Comparison of ENCODE assay signal across 14 mouse cellular contexts in genomic region chr17:33008337-33008736, GRCm38 (mm10). TPM values are rescaled to one million over a fixed set of nuclear protein-coding genes. Genes with fewer than 3 reads are reported as not detected.
DNase-seq lines count a peak whose midpoint lies in the region; ATAC-seq and TF ChIP-seq lines count a peak whose summit lies in the region.
"Had no signal": no experiment of that assay in that cellular context is flagged by ENCODE, and none has a peak within 500 bp of the region (broad histone marks: within the 10 kb centered on the region; RNA-seq: fewer than 3 reads in every experiment).

No protein-coding gene starts in this region.

- H3K4me3 ChIP-seq in intestine, postnatal 0 days (ENCODE audit: low read depth, low read length): no peak overlapping the region
- H3K4me3 ChIP-seq in intestine, embryonic 15.5 days (replicated peaks): no peak overlapping the region
- H3K4me3 ChIP-seq in ES-Bruce4 (ENCODE audit: low read depth, low read length): no peak overlapping the region
- H3K4me3 ChIP-seq: erythroblast, embryonic 14.5 days; midbrain, embryonic 12.5 days had no signal

- TF ChIP-seq EP300 in ES-Bruce4 (IDR thresholded peaks at IDR 0.05; ENCODE audit: insufficient read depth, low read depth, low read length): no peak

- H3K9me3 ChIP-seq in intestine, postnatal 0 days (ENCODE audit: control insufficient read depth): no peaks in the 10 kb centered on the region
- H3K9me3 ChIP-seq in intestine, embryonic 15.5 days: no peaks in the 10 kb centered on the region
- no peaks in the 10 kb centered on the region for H3K9me3 ChIP-seq in ES-Bruce4 (replicated peaks; ENCODE audit: control insufficient read depth, insufficient read depth, low read length, poor library complexity, severe bottlenecking)

- peaks cover 17% of the 10 kb centered on the region for H3K36me3 ChIP-seq in intestine, postnatal 0 days (ENCODE audit: control insufficient read depth, insufficient read depth)
- peaks cover 11% of the 10 kb centered on the region for H3K36me3 ChIP-seq in intestine, embryonic 15.5 days
- H3K36me3 ChIP-seq in ES-Bruce4 (ENCODE audit: control insufficient read depth, insufficient read depth, low read length, poor library complexity, severe bottlenecking): peaks cover 6% of the 10 kb centered on the region

- TF ChIP-seq POLR2A in ES-Bruce4 (IDR thresholded peaks at IDR 0.05; ENCODE audit: insufficient read depth, low read length): no peak

- no peak overlapping the region for H3K4me2 ChIP-seq in intestine, postnatal 0 days (replicated peaks; ENCODE audit: low read depth)
- H3K4me2 ChIP-seq in intestine, embryonic 15.5 days (replicated peaks): no peak overlapping the region
- H3K4me2 ChIP-seq: midbrain, embryonic 12.5 days had no signal

- WGBS in intestine, postnatal 0 days: 45% methylated on average over 9 of the region's 9 CpGs
- 46% methylated on average over 9 of the region's 9 CpGs for WGBS in intestine, embryonic 15.5 days

- no peaks in the 10 kb centered on the region for H3K27me3 ChIP-seq in intestine, postnatal 0 days (replicated peaks; ENCODE audit: control insufficient read depth, insufficient read depth, low read length)
- no peaks in the 10 kb centered on the region for H3K27me3 ChIP-seq in intestine, embryonic 15.5 days (replicated peaks)
- no peaks in the 10 kb centered on the region for H3K27me3 ChIP-seq in ES-Bruce4 (ENCODE audit: control insufficient read depth, insufficient read depth, low read length, poor library complexity, severe bottlenecking)
- H3K27me3 ChIP-seq: midbrain, embryonic 12.5 days had no signal

- no peaks in the 10 kb centered on the region for H3K4me1 ChIP-seq in intestine, postnatal 0 days (replicated peaks; ENCODE audit: control insufficient read depth, insufficient read depth, low read length)
- H3K4me1 ChIP-seq in intestine, embryonic 15.5 days (replicated peaks): no peaks in the 10 kb centered on the region
- H3K4me1 ChIP-seq in ES-Bruce4 (ENCODE audit: control insufficient read depth, insufficient read depth, low read length): no peaks in the 10 kb centered on the region
- H3K4me1 ChIP-seq: midbrain, embryonic 12.5 days had no signal

- H3K9ac ChIP-seq in intestine, postnatal 0 days (ENCODE audit: low read depth, low read length): no peak overlapping the region
- H3K9ac ChIP-seq in intestine, embryonic 15.5 days: no peak overlapping the region
- no peak overlapping the region for H3K9ac ChIP-seq in ES-Bruce4 (ENCODE audit: low read depth, poor library complexity, severe bottlenecking)
- H3K9ac ChIP-seq: midbrain, embryonic 12.5 days had no signal

- TF ChIP-seq CTCF in intestine, postnatal 0 days (IDR thresholded peaks at IDR 0.05; ENCODE audit: low read depth): peak; percentile 45
- TF ChIP-seq CTCF in ES-Bruce4 (IDR thresholded peaks at IDR 0.05; ENCODE audit: low read depth, low read length): peak; percentile 49

- DNase-seq in 416B (ENCODE audit: low read depth): peak; percentile 66
- DNase-seq in induced T-regulatory cell, adult 2 months (ENCODE audit: low read depth): peak; percentile 38
- no peak for DNase-seq in cerebellum, adult 11-12 months
- no peak for DNase-seq in c-Kit-positive CD71-positive TER-119-positive erythroid progenitor cells, embryonic 14.5 days (ENCODE audit: low spot score)
- no peak for DNase-seq in adipocyte (ENCODE audit: low spot score)
- DNase-seq: cerebellum, postnatal 14 days; kidney, postnatal 4 days; lung, adult 18-20 months had no signal

- no peak overlapping the region for H3K27ac ChIP-seq in intestine, postnatal 0 days (ENCODE audit: low read depth, low read length)
- H3K27ac ChIP-seq in intestine, embryonic 15.5 days: no peak overlapping the region
- no peak overlapping the region for H3K27ac ChIP-seq in ES-Bruce4 (ENCODE audit: insufficient read depth, low read length)
- H3K27ac ChIP-seq: midbrain, embryonic 12.5 days had no signal

- no peak for ATAC-seq in intestine, postnatal 0 days
- ATAC-seq in intestine, embryonic 15.5 days: no peak

RNA-seq across cellular contexts. Expression of gene Zfp952, which starts 15.4 kb away (rescaled TPM):
- polyA plus RNA-seq in intestine, postnatal 0 days (2015; fragmentation: Nextera tagmentation; extraction: Ambion mirVana): 4.7 and 4.9 TPM in 2 replicates
- polyA plus RNA-seq in intestine, embryonic 15.5 days (2015; fragmentation: Nextera tagmentation; extraction: Ambion mirVana): 9.1 and 9.4 TPM in 2 replicates
- 9.9 and 13.5 TPM in 2 replicates for polyA plus RNA-seq in ES-Bruce4 (2011; ENCODE audit: insufficient read depth, insufficient read length, low read depth, missing spikeins)

RNA-seq across cellular contexts. Expression of gene Zfp763, which starts 24.9 kb away (rescaled TPM):
- polyA plus RNA-seq in intestine, postnatal 0 days (2015; fragmentation: Nextera tagmentation; extraction: Ambion mirVana): 3.7 and 4.1 TPM in 2 replicates
- polyA plus RNA-seq in intestine, embryonic 15.5 days (2015; fragmentation: Nextera tagmentation; extraction: Ambion mirVana): 9.4 and 11.1 TPM in 2 replicates
- 9.5 and 10.5 TPM in 2 replicates for polyA plus RNA-seq in ES-Bruce4 (2011; ENCODE audit: insufficient read depth, insufficient read length, low read depth, missing spikeins)
- polyA plus RNA-seq: erythroblast, embryonic 14.5 days had no signal

RNA-seq across cellular contexts. Expression of gene Zfp472, which starts 42.7 kb away (rescaled TPM):
- polyA plus RNA-seq in intestine, postnatal 0 days (2015; fragmentation: Nextera tagmentation; extraction: Ambion mirVana): 4.9 and 5.3 TPM in 2 replicates
- polyA plus RNA-seq in intestine, embryonic 15.5 days (2015; fragmentation: Nextera tagmentation; extraction: Ambion mirVana): 10.0 and 10.7 TPM in 2 replicates
- 12.9 and 14.5 TPM in 2 replicates for polyA plus RNA-seq in ES-Bruce4 (2011; ENCODE audit: insufficient read depth, insufficient read length, low read depth, missing spikeins)

RNA-seq across cellular contexts. Expression of gene 4921501E09Rik, which starts 59.5 kb away (rescaled TPM):
- not detected in 2 replicates for polyA plus RNA-seq in intestine, postnatal 0 days (2015; fragmentation: Nextera tagmentation; extraction: Ambion mirVana)
- not detected in 2 replicates for polyA plus RNA-seq in intestine, embryonic 15.5 days (2015; fragmentation: Nextera tagmentation; extraction: Ambion mirVana)
- not detected in 2 replicates for polyA plus RNA-seq in ES-Bruce4 (2011; ENCODE audit: insufficient read depth, insufficient read length, low read depth, missing spikeins)
- polyA plus RNA-seq: erythroblast, embryonic 14.5 days; midbrain, embryonic 12.5 days; neural tube, embryonic 11.5 days had no signal

Comparison
In these comparisons a context has a peak if more than half of its experiments do, and no peak if none do; other contexts are left out.
1. DNase-seq: peak in 416B (single experiment) and induced T-regulatory cell, adult 2 months (single experiment); none in cerebellum, adult 11-12 months (single experiment), c-Kit-positive CD71-positive TER-119-positive erythroid progenitor cells, embryonic 14.5 days (single experiment) and adipocyte (single experiment).